Mouse (Mus musculus) stomach, postnatal 0 days (tissue): ENCODE measurements at regions not wholly inside any gene's neighbourhood (a gene's known extent, or its start where the extent isn't known, plus 50 kb on each side); places are given as distances from the start of the nearest gene placed in this dataset.

Source experiments
- ATAC-seq: fragments of 200-750 bp; cut with Nextera tagmentation; 2 replicates; pipeline ENCODE4 v1.8.0; 2017; ENCODE audit not compliant: low FRiP score, low TSS enrichment
- DNase-seq: peaks from one replicate; pipeline ENCODE4 v3.0.0-alpha.2; 2016; ENCODE audit warnings: low spot score
- H3K27ac ChIP-seq: fragments of 300-500 bp; sonication (generic); replicated peaks from 2 replicates; pipeline ENCODE4 v1.5.1; 2014; ENCODE audit warnings: mild to moderate bottlenecking, control low read depth
- H3K27me3 ChIP-seq: fragments of 300-500 bp; sonication (generic); 2 replicates; pipeline ENCODE4 v1.6.1; 2014; ENCODE audit warnings: low read length; ENCODE audit not compliant: control insufficient read depth, insufficient read depth
- H3K36me3 ChIP-seq: fragments of 300-500 bp; sonication (generic); 2 replicates; pipeline ENCODE4 v1.6.1; 2014; ENCODE audit warnings: low read length, mixed read lengths; ENCODE audit not compliant: control insufficient read depth, insufficient read depth
- H3K4me1 ChIP-seq: fragments of 300-500 bp; sonication (generic); replicated peaks from 2 replicates; pipeline ENCODE4 v1.6.1; 2014; ENCODE audit warnings: antibody characterized with exemption; ENCODE audit not compliant: control insufficient read depth, insufficient read depth
- H3K4me2 ChIP-seq: fragments of 300-500 bp; sonication (generic); replicated peaks from 2 replicates; pipeline ENCODE4 v1.6.1; 2014; ENCODE audit warnings: low read depth, mild to moderate bottlenecking, control low read depth, moderate library complexity
- H3K4me3 ChIP-seq: fragments of 300-500 bp; sonication (generic); 2 replicates; pipeline ENCODE4 v1.5.1; 2014; ENCODE audit warnings: low read depth, low read length, control low read depth
- H3K9ac ChIP-seq: fragments of 300-500 bp; sonication (generic); 2 replicates; pipeline ENCODE4 v1.6.1; 2014; ENCODE audit warnings: mild to moderate bottlenecking, low read length, control low read depth, mixed read lengths
- H3K9me3 ChIP-seq: fragments of 300-500 bp; sonication (generic); 2 replicates; pipeline ENCODE4 v1.6.1; 2016; ENCODE audit warnings: low read length; ENCODE audit not compliant: control insufficient read depth
- CTCF ChIP-seq: IDR thresholded peaks from 2 replicates; pipeline ENCODE4 v1.5.1; 2016; ENCODE audit warnings: antibody characterized with exemption, low read depth, mild to moderate bottlenecking, moderate library complexity
- EP300 ChIP-seq: optimal IDR thresholded peaks from 2 replicates; pipeline ENCODE3; 2016; ENCODE audit warnings: antibody characterized with exemption
- WGBS: fragments of 180-500 bp; shearing (Covaris S2); extraction: QIAGEN DNeasy Blood & Tissue Kit; methylation state at CpG from one replicate; pipeline ENCODE4 v1.1.7; 2014; 5-methylcytosine and 5-hydroxymethylcytosine counted together

DNA sequence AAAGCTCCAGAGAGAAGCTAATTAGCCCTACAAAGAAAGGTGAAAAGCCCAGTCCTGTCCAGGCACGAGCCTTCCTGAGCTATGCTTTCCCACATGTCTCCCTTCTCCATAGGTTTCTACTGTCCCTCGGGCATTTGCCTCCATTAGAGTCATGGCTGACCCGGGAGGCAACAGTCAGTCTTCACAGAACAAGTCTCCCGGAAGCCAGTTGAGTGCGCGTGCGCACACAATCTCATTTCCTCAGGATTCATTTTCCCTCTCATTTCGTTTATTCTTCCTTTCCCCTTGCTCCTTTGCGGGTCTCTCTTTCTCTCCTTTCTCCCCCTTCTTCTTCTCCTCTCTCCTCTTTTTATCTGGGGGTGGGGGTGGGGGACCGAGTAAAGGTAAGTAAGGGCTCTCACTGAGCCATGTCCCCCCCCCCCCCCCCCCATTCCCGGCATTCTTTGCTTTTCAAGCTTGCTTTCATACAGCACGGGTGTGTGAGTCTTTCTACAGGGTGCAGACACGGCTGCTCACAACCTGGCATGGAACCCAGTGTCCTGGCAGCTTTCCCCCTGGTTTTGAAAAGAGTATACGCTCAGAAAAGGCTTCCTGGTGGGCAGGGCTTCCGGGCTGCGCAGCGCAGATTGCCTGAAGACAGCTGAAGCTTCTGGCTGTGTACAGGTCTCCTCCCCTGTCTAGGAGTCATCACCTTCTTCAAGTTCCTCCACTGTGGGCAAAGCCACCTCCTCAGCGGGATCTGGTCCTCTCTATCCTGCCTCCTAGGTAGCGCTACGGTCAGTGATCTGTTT, 289.8 kb upstream of the Klf3 start:
- Histone ChIP-seq H3K4me2 (no peak overlapping the region), H3K4me3 (no peak overlapping the region), H3K9ac (no peak overlapping the region), H3K27ac (no peak overlapping the region), H3K9me3 (no peaks in the 10 kb centered on the region), H3K36me3 (no peaks in the 10 kb centered on the region), H3K27me3 (no peaks in the 10 kb centered on the region), H3K4me1 (no peaks in the 10 kb centered on the region)
- 65% methylated on average over 20 of the region's 20 CpGs for WGBS
- peak; percentile 31 for DNase-seq
- TF ChIP-seq CTCF (no peak), EP300 (no peak)
- no peak for ATAC-seq

DNA sequence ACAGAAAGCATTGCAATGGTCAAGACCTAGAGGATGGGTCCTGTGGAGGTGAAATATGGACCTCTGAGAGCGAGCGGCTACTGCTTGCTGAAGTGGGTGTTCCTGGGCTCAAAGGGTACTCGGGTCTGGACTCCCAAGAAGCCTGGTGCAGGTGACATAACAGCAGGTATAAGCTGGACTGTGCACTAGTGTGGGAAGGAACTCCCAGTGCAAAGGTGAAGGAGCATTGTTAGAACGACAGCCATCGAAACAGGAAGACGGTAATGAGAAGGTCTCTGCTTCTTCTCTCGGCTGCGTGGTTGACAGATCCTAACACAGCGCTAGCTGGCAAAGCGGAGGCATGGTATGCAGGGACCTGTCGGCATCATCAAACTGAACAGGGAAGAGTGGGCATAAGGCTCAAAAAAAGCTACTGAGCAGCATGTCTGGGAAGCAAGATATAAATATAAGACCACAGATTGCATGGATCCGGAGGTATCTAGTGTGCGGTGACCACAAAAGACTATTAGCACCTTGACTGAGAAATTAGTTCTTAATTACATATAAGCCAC, 287.0 kb upstream of the Klf3 start:
- ATAC-seq (0 out of 2 replicates have a peak, but pooled peaks have one; percentile 44), DNase-seq (no peak)
- Histone ChIP-seq H3K9ac (no peak overlapping the region), H3K9me3 (no peaks in the 10 kb centered on the region), H3K36me3 (no peaks in the 10 kb centered on the region), H3K4me1 (no peaks in the 10 kb centered on the region), H3K27me3 (no peaks in the 10 kb centered on the region), H3K4me3 (no peak overlapping the region), H3K27ac (no peak overlapping the region), H3K4me2 (no peak overlapping the region)
- 88% methylated on average over 13 of the region's 13 CpGs for WGBS
- TF ChIP-seq CTCF (no peak), EP300 (no peak)

DNA sequence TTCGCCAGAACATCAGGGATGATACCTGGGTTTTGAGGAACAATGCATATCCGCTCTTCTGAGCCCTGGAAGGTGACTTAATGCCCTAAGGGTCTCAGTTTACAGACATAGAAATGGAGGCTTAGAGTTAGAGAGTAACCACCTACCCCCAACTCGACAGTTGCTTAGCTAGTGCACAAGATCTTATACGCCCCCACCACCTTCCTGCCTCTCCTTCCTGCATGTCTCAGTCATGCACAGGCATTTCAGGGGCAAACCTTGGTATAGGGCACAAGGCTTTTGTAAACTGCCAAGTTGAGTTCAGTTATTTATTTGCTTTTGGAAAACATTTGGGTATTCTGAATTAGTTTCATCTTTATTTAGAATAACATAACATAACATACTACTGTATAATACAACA, 285.9 kb upstream of the Klf3 start:
- WGBS: 90% methylated on average over 4 of the region's 4 CpGs
- TF ChIP-seq CTCF (no peak), EP300 (no peak)

DNA sequence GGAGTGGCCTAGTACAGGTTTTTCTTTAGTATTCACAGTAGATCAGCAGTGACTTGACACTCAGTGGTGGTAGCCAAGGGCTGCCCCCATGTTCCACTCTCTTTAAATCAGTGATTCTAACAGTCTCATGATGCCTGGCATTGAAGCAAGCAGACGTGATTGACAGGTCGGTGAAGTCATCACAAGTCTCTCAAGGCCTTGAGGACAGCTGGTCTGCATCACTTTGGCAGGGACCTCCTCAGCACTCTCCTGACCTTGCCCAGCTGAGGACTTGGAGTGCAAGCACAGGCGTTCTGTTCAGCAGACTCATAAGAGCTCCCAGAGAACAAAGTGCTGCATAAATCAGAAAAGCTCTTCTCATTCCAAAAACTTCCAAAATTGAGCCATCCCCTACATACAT, 285.4 kb upstream of the Klf3 start:
- Histone ChIP-seq H3K4me3 (no peak overlapping the region), H3K4me1 (no peaks in the 10 kb centered on the region), H3K27ac (no peak overlapping the region), H3K36me3 (no peaks in the 10 kb centered on the region), H3K9me3 (no peaks in the 10 kb centered on the region), H3K4me2 (no peak overlapping the region), H3K9ac (no peak overlapping the region), H3K27me3 (no peaks in the 10 kb centered on the region)
- no peak for TF ChIP-seq CTCF
- no peak for TF ChIP-seq EP300
- DNase-seq (no peak), ATAC-seq (peak; percentile 25; the same call in 1 of the 2 replicates)
- WGBS: 47% methylated on average over 3 of the region's 3 CpGs

More for the DNA sequence above, 285.9 kb upstream of the Klf3 start:
- Histone ChIP-seq H3K9me3 (no peaks in the 10 kb centered on the region), H3K4me2 (no peak overlapping the region), H3K36me3 (no peaks in the 10 kb centered on the region), H3K27ac (no peak overlapping the region), H3K4me1 (no peaks in the 10 kb centered on the region), H3K9ac (no peak overlapping the region), H3K4me3 (no peak overlapping the region), H3K27me3 (no peaks in the 10 kb centered on the region)
- no peak for DNase-seq
- ATAC-seq: no peak

DNA sequence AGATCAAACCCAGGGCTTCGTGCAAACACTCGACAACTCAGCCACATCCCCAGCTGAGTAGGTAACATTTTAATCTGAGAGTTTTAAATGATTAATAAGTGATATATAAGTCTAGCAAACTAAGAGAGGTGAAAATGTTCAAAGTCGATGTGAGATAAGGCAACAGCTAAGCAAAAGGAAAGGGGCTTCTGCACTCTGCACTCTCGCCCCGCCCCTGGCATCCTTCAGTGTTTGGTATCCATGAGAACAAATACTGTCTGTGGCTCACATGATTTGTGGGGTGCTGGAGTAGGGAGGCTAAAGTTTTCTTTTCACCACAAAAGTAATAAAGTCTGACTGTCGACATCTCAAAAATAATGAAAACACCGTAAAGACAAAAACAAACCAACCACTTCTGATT, 284.2 kb upstream of the Klf3 start:
- Histone ChIP-seq H3K27ac (no peak overlapping the region), H3K36me3 (no peaks in the 10 kb centered on the region), H3K4me2 (no peak overlapping the region), H3K4me3 (no peak overlapping the region), H3K4me1 (no peaks in the 10 kb centered on the region), H3K9ac (no peak overlapping the region), H3K9me3 (no peaks in the 10 kb centered on the region), H3K27me3 (no peaks in the 10 kb centered on the region)
- ATAC-seq: no peak
- WGBS: 61% methylated on average over 7 of the region's 7 CpGs
- DNase-seq: no peak
- no peak for TF ChIP-seq CTCF
- TF ChIP-seq EP300: no peak

DNA sequence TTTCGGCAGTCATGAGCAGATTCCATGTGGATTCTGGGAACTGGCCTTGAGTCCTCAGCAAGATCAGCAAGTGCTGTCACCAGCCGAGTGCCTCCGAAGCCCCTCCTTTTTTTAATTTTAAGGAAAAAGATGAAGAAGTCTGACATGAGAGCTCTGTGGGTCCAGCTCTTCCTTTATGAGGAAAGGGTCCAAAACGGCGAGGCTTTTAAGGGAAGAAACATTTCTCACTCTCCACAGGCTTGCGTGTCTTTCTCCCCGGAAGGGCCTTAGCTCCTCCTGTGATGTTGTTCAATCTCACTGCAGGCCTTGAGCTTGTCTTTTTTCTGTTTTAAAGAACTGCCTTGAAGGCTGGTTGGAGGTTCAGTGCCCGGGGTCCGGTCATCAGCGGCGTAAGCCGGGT, 283.5 kb upstream of the Klf3 start:
- no peaks in the 10 kb centered on the region for H3K9me3 ChIP-seq
- H3K36me3 ChIP-seq: no peaks in the 10 kb centered on the region
- no peak for DNase-seq
- 80% methylated on average over 12 of the region's 12 CpGs for WGBS
- H3K27me3 ChIP-seq: no peaks in the 10 kb centered on the region
- no peaks in the 10 kb centered on the region for H3K4me1 ChIP-seq
- no peak overlapping the region for H3K9ac ChIP-seq
- ATAC-seq: no peak
- TF ChIP-seq EP300 (no peak), CTCF (no peak)
- H3K4me2 ChIP-seq: no peak overlapping the region
- no peak overlapping the region for H3K27ac ChIP-seq
- H3K4me3 ChIP-seq: no peak overlapping the region
